Mouse (Mus musculus) forebrain, embryonic 11.5 days (tissue): ENCODE measurements around the gene Gm20708. TPM values are rescaled to one million over a fixed set of nuclear protein-coding genes. Genes with fewer than 3 reads are reported as not detected.
A peak's percentile ranks its signal among the peaks of the same experiment; 100 is the strongest.

Experiments used
- ATAC-seq: fragments of 200-750 bp; cut with Nextera tagmentation; replicated peaks from 2 replicates; pipeline ENCODE4 v1.8.0; 2017; ENCODE audit warnings: moderate TSS enrichment; ENCODE audit not compliant: low FRiP score
- DNase-seq: peaks from one replicate; pipeline ENCODE4 v3.0.0-alpha.2; 2017; ENCODE audit warnings: low spot score
- H3K27ac ChIP-seq: fragments of 300-500 bp; sonication (generic); 2 replicates; pipeline ENCODE4 v1.5.1; 2014; ENCODE audit warnings: low read depth, low read length
- H3K27me3 ChIP-seq: fragments of 300-500 bp; sonication (generic); 2 replicates; pipeline ENCODE4 v1.6.1; 2014; ENCODE audit warnings: mild to moderate bottlenecking, low read length, mixed read lengths; ENCODE audit not compliant: control insufficient read depth, insufficient read depth
- H3K36me3 ChIP-seq: fragments of 300-500 bp; sonication (generic); 2 replicates; pipeline ENCODE4 v1.6.1; 2014; ENCODE audit warnings: mild to moderate bottlenecking, low read length, moderate library complexity, mixed read lengths; ENCODE audit not compliant: control insufficient read depth, insufficient read depth
- H3K4me1 ChIP-seq: fragments of 300-500 bp; sonication (generic); replicated peaks from 2 replicates; pipeline ENCODE4 v1.6.1; 2014; ENCODE audit warnings: low read length, mixed read lengths; ENCODE audit not compliant: control insufficient read depth, insufficient read depth
- H3K4me2 ChIP-seq: fragments of 300-500 bp; sonication (generic); 2 replicates; pipeline ENCODE4 v1.6.1; 2014; ENCODE audit warnings: low read depth, mild to moderate bottlenecking, low read length, moderate library complexity, mixed read lengths; ENCODE audit not compliant: severe bottlenecking
- H3K4me3 ChIP-seq: fragments of 300-500 bp; sonication (generic); 2 replicates; pipeline ENCODE4 v1.5.1; 2014; ENCODE audit warnings: low read depth, low read length
- H3K9ac ChIP-seq: fragments of 300-500 bp; sonication (generic); 2 replicates; pipeline ENCODE4 v1.6.1; 2014; ENCODE audit warnings: low read length
- H3K9me3 ChIP-seq: fragments of 300-500 bp; sonication (generic); 2 replicates; pipeline ENCODE4 v1.6.1; 2016; ENCODE audit warnings: low read length, mixed read lengths; ENCODE audit not compliant: control insufficient read depth
- WGBS: fragments of 180-500 bp; shearing (Covaris S2); extraction: QIAGEN DNeasy Blood & Tissue Kit; methylation state at CpG from one replicate; pipeline ENCODE4 v1.1.7; 2014; 5-methylcytosine and 5-hydroxymethylcytosine counted together
- polyA plus RNA-seq: library from polyadenylated mRNA; unstranded; fragments of >200 nt; fragmentation: Nextera tagmentation; extraction: Ambion mirVana; gene quantifications from 2 replicates; pipeline ENCODE4 v1.2.1, GENCODE M21; 2014

The Gm20708 gene
- polyA plus RNA-seq, 1 experiment from 2014 or later = 0.55 TPM

GRCm38 (mm10) chr11:117797511-117798159 lies 11.8 kb upstream of the Gm20708 start, which contains the start of gene 6030468B19Rik:
6030468B19Rik (plus strand) TSS chr11:117797660.
- Histone ChIP-seq H3K4me1 (no peaks in the 10 kb centered on the region), H3K27ac (no peak within 1 kb of the TSS), H3K36me3 (no peaks in the 10 kb centered on the region), H3K27me3 (0 out of 2 replicates have a peak, but pooled peaks cover 1% of the 10 kb centered on the region), H3K4me2 (no peak within 1 kb of the TSS), H3K9me3 (no peaks in the 10 kb centered on the region), H3K4me3 (no peak within 1 kb of the TSS), H3K9ac (no peak within 1 kb of the TSS)
- WGBS = 57% methylated on average over 9 of the region's 9 CpGs
- DNase-seq = no peak
- ATAC-seq = no peak

- ATAC-seq (no peak), DNase-seq (no peak)
- Histone ChIP-seq H3K9me3 (no peaks in the 10 kb centered on the region), H3K27me3 (no peaks in the 10 kb centered on the region), H3K4me2 (no peak overlapping the region), H3K4me1 (no peaks in the 10 kb centered on the region), H3K36me3 (no peaks in the 10 kb centered on the region), H3K9ac (no peak overlapping the region), H3K27ac (no peak overlapping the region), H3K4me3 (no peak overlapping the region)
- 67% methylated on average over 2 of the region's 2 CpGs for WGBS
These were observed 11.3 kb upstream of the Gm20708 start for GRCm38 (mm10) chr11:117798160-117798541.

- H3K9ac ChIP-seq = no peak overlapping the region
- H3K36me3 ChIP-seq = no peaks in the 10 kb centered on the region
- H3K27ac ChIP-seq = no peak overlapping the region
- no peaks in the 10 kb centered on the region for H3K9me3 ChIP-seq
- no peak overlapping the region for H3K4me2 ChIP-seq
- 74% methylated on average over 5 of the region's 5 CpGs for WGBS
- H3K27me3 ChIP-seq = no peaks in the 10 kb centered on the region
- H3K4me3 ChIP-seq = no peak overlapping the region
- DNase-seq (no peak), ATAC-seq (no peak)
- no peaks in the 10 kb centered on the region for H3K4me1 ChIP-seq
These were observed 10.3 kb upstream of the Gm20708 start for GRCm38 (mm10) chr11:117799174-117799573.

- Histone ChIP-seq H3K9me3 (no peaks in the 10 kb centered on the region), H3K9ac (no peak overlapping the region), H3K4me1 (no peaks in the 10 kb centered on the region), H3K27me3 (no peaks in the 10 kb centered on the region), H3K27ac (no peak overlapping the region), H3K4me2 (no peak overlapping the region), H3K36me3 (no peaks in the 10 kb centered on the region), H3K4me3 (no peak overlapping the region)
- no peak for ATAC-seq
- no peak for DNase-seq
- WGBS = 88% methylated on average over 7 of the region's 7 CpGs
These were observed 9.4 kb upstream of the Gm20708 start for GRCm38 (mm10) chr11:117800038-117800437.

- no peak overlapping the region for H3K9ac ChIP-seq
- no peak overlapping the region for H3K4me3 ChIP-seq
- H3K4me2 ChIP-seq = no peak overlapping the region
- WGBS = 78% methylated on average over 7 of the region's 7 CpGs
- H3K4me1 ChIP-seq = no peaks in the 10 kb centered on the region
- ATAC-seq = no peak
- no peak overlapping the region for H3K27ac ChIP-seq
- no peaks in the 10 kb centered on the region for H3K9me3 ChIP-seq
- no peaks in the 10 kb centered on the region for H3K36me3 ChIP-seq
- no peak for DNase-seq
- H3K27me3 ChIP-seq = no peaks in the 10 kb centered on the region
These were observed 7.8 kb upstream of the Gm20708 start for GRCm38 (mm10) chr11:117801650-117802049.

GRCm38 (mm10) chr11:117803166-117803688 lies 6.2 kb upstream of the Gm20708 start:
- DNase-seq (no peak), ATAC-seq (no peak)
- no peaks in the 10 kb centered on the region for H3K4me1 ChIP-seq
- no peaks in the 10 kb centered on the region for H3K36me3 ChIP-seq
- no peak overlapping the region for H3K9ac ChIP-seq
- no peak overlapping the region for H3K27ac ChIP-seq
- H3K4me2 ChIP-seq = no peak overlapping the region
- no peaks in the 10 kb centered on the region for H3K27me3 ChIP-seq
- H3K4me3 ChIP-seq = no peak overlapping the region
- H3K9me3 ChIP-seq = no peaks in the 10 kb centered on the region
- WGBS = 99% methylated on average over 3 of the region's 3 CpGs

GRCm38 (mm10) chr11:117806781-117807180 lies 2.7 kb upstream of the Gm20708 start:
- Histone ChIP-seq H3K9me3 (no peaks in the 10 kb centered on the region), H3K4me3 (no peak overlapping the region), H3K4me2 (no peak overlapping the region), H3K27ac (no peak overlapping the region), H3K27me3 (no peaks in the 10 kb centered on the region), H3K36me3 (no peaks in the 10 kb centered on the region), H3K4me1 (peaks cover 14% of the 10 kb centered on the region), H3K9ac (no peak overlapping the region)
- WGBS = 95% methylated on average over 6 of the region's 6 CpGs
- DNase-seq (no peak), ATAC-seq (no peak)

GRCm38 (mm10) chr11:117810401-117811046 lies 1.1 kb downstream of the Gm20708 start:
- Histone ChIP-seq H3K4me2 (peak overlapping the region; percentile 96), H3K36me3 (peaks cover 2% of the 10 kb centered on the region; the same call in 1 of the 2 replicates), H3K4me3 (peak overlapping the region; percentile 67), H3K27me3 (no peaks in the 10 kb centered on the region), H3K27ac (no peak overlapping the region), H3K9me3 (no peaks in the 10 kb centered on the region), H3K9ac (peak overlapping the region; percentile 58), H3K4me1 (peaks cover 14% of the 10 kb centered on the region)
- ATAC-seq (peak; percentile 85), DNase-seq (peak; percentile 92)
- WGBS = 1% methylated on average over 21 of the region's 21 CpGs
